Mouse (Mus musculus): ENCODE measurements around the gene Prmt9.

DNA sequence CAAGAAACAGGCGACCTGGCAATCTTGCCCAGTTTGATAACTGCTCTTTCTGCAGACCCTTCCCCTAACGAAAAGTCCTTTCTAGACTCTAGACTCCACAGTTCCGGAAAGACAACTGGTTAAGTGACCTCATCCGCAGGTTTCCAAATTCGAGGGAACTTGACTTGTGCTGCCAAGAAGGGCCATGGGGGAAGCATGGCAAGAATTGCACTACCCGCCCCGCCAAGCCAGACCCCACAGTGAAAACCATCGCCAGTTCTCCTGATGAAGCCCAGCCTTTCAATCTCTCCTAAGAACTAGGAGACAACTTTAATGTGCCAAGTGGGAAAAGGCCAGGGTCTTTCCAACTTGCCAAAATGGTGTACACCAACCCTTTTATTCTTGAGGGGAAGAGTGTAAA lies 34.0 kb upstream of the Prmt9 start:
- TF ChIP-seq GATA1 (IDR thresholded peaks at IDR 0.05; ENCODE audit: low read length) (no peak), TAL1 (IDR thresholded peaks at IDR 0.05; ENCODE audit: low read length) (no peak)
